Mouse (Mus musculus) kidney, adult 2 months (tissue): ENCODE measurements at regions not wholly inside any gene's neighbourhood (a gene's known extent, or its start where the extent isn't known, plus 50 kb on each side); places are given as distances from the start of the nearest gene placed in this dataset.
"Not testable (repeated sequence)": the region's sequence is repeated elsewhere in the genome, so short reads cannot be mapped to it uniquely, and the experiment has no call there.

ENCODE experiments used
- CTCF ChIP-seq: fragments of 200-500 bp; conservative IDR thresholded peaks from 2 replicates; pipeline ENCODE4 v1.5.1; 2011; ENCODE audit warnings: low read depth, mild to moderate bottlenecking, control low read depth, low read length, moderate library complexity, mixed read lengths; ENCODE audit not compliant: insufficient read depth, insufficient read length
- POLR2A ChIP-seq: fragments of 200-500 bp; IDR thresholded peaks from one replicate; pipeline ENCODE4 v1.6.1; 2011; ENCODE audit warnings: low read depth, low read length, control low read depth

GRCm38 (mm10) chr10:86636953-86637376 is 68.3 kb downstream of the Hsp90b1 start:
- peak; percentile 71 for TF ChIP-seq CTCF
- not testable (repeated sequence) for TF ChIP-seq POLR2A
